Mouse (Mus musculus): ENCODE results near the gene Mpp3. TPM values are rescaled to one million over a fixed set of nuclear protein-coding genes. Genes with fewer than 3 reads are reported as not detected.

The Mpp3 gene
- polyA plus RNA-seq, 2 experiments, result 4.9 to 15.7 TPM

- no peaks in the 10 kb centered on the region for H3K4me1 ChIP-seq (ENCODE audit: control insufficient read depth, insufficient read depth, low read length)
- H3K4me3 ChIP-seq (replicated peaks; ENCODE audit: low read length), result no peak overlapping the region
- no peak for DNase-seq (ENCODE audit: low spot score)
- no peak overlapping the region for H3K4me2 ChIP-seq (replicated peaks; ENCODE audit: low read depth, low read length, severe bottlenecking)
- TF ChIP-seq POLR2A (IDR thresholded peaks at IDR 0.05; ENCODE audit: borderline replicate concordance, extremely low read depth, insufficient read depth, insufficient read length), result no peak
- no peaks in the 10 kb centered on the region for H3K27me3 ChIP-seq (ENCODE audit: control insufficient read depth, insufficient read depth, low read length)
- WGBS, result 76% methylated on average over 5 of the region's 5 CpGs
- no peak for ATAC-seq (ENCODE audit: low FRiP score, low read depth)
- H3K36me3 ChIP-seq (ENCODE audit: control insufficient read depth, insufficient read depth, low read length), result no peaks in the 10 kb centered on the region
- H3K9ac ChIP-seq (ENCODE audit: low read depth, low read length, severe bottlenecking), result no peak overlapping the region
- H3K27ac ChIP-seq (replicated peaks; ENCODE audit: low read depth, low read length), result no peak overlapping the region
- H3K9me3 ChIP-seq (ENCODE audit: control insufficient read depth, low read length), result no peaks in the 10 kb centered on the region
These were observed 7.2 kb upstream of the Mpp3 start for GRCm38 (mm10) chr11:102035456-102035960.

DNA sequence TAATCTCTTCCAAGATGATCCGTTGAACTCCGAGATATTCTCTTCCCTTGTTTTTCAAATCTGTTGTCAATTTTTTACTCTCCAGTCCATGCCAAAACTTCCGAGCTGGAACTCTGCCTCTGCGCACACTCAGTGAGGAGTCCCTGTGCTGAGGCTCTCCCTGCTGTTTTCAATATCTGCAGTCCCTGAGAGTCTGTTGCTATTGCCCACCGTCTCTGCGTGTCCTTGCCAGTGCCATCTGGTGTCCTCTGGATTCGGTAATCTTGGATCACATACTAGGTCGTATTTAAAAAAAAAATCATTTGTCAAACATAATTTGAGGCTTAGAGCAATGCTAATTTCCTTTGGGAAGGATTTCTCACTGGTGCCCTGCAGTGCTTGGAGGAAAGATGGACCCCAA, 6.6 kb upstream of the Mpp3 start:
- ATAC-seq (ENCODE audit: low FRiP score, low read depth) (no peak), DNase-seq (ENCODE audit: low spot score) (no peak)
- H3K36me3 ChIP-seq (ENCODE audit: control insufficient read depth, insufficient read depth, low read length), result no peaks in the 10 kb centered on the region
- 59% methylated on average over 8 of the region's 8 CpGs for WGBS
- no peak overlapping the region for H3K4me2 ChIP-seq (replicated peaks; ENCODE audit: low read depth, low read length, severe bottlenecking)
- H3K27me3 ChIP-seq (ENCODE audit: control insufficient read depth, insufficient read depth, low read length), result no peaks in the 10 kb centered on the region
- H3K4me3 ChIP-seq (replicated peaks; ENCODE audit: low read length), result no peak overlapping the region
- no peak overlapping the region for H3K27ac ChIP-seq (replicated peaks; ENCODE audit: low read depth, low read length)
- TF ChIP-seq POLR2A (IDR thresholded peaks at IDR 0.05; ENCODE audit: borderline replicate concordance, extremely low read depth, insufficient read depth, insufficient read length), result no peak
- no peak overlapping the region for H3K9ac ChIP-seq (ENCODE audit: low read depth, low read length, severe bottlenecking)
- H3K4me1 ChIP-seq (ENCODE audit: control insufficient read depth, insufficient read depth, low read length), result no peaks in the 10 kb centered on the region
- H3K9me3 ChIP-seq (ENCODE audit: control insufficient read depth, low read length), result no peaks in the 10 kb centered on the region

DNA sequence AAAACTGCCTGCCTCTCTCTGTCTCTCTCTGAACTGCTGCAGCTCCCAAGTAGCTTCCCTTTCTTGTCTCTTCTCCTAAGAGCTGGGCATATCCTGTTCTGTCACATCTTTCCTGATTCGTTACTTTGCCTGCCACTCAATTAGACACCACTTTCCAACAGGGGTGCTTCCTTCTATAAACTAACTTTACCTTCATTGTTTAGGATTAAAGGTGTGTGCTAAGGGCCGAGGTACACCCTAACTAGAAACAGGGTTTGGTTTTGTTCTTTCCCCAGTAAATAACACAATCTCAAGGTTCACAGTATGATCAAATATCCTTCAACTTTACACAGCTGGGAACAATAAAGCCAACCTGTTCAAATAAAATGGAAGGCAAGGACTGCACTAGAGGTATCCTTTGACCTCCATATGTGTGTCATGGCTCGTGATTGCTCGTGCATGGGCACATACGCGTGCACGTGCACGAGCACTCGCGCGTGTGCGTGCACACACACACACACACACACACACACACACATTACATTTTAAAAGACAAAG, 4.9 kb upstream of the Mpp3 start:
- no peak for TF ChIP-seq POLR2A (IDR thresholded peaks at IDR 0.05; ENCODE audit: borderline replicate concordance, extremely low read depth, insufficient read depth, insufficient read length)
- 78% methylated on average over 12 of the region's 12 CpGs for WGBS
- Histone ChIP-seq H3K9me3 (ENCODE audit: control insufficient read depth, low read length) (no peaks in the 10 kb centered on the region), H3K36me3 (ENCODE audit: control insufficient read depth, insufficient read depth, low read length) (no peaks in the 10 kb centered on the region), H3K4me2 (replicated peaks; ENCODE audit: low read depth, low read length, severe bottlenecking) (no peak overlapping the region), H3K4me3 (replicated peaks; ENCODE audit: low read length) (no peak overlapping the region), H3K27ac (replicated peaks; ENCODE audit: low read depth, low read length) (no peak overlapping the region), H3K4me1 (ENCODE audit: control insufficient read depth, insufficient read depth, low read length) (no peaks in the 10 kb centered on the region), H3K27me3 (ENCODE audit: control insufficient read depth, insufficient read depth, low read length) (no peaks in the 10 kb centered on the region), H3K9ac (ENCODE audit: low read depth, low read length, severe bottlenecking) (no peak overlapping the region)
- ATAC-seq (ENCODE audit: low FRiP score, low read depth) (no peak), DNase-seq (ENCODE audit: low spot score) (no peak)

- peaks cover 4% of the 10 kb centered on the region for H3K4me1 ChIP-seq (ENCODE audit: control insufficient read depth, insufficient read depth, low read length)
- no peaks in the 10 kb centered on the region for H3K36me3 ChIP-seq (ENCODE audit: control insufficient read depth, insufficient read depth, low read length)
- TF ChIP-seq POLR2A (IDR thresholded peaks at IDR 0.05; ENCODE audit: borderline replicate concordance, extremely low read depth, insufficient read depth, insufficient read length), result no peak
- DNase-seq (ENCODE audit: low spot score) (no peak), ATAC-seq (ENCODE audit: low FRiP score, low read depth) (no peak)
- H3K9me3 ChIP-seq (ENCODE audit: control insufficient read depth, low read length), result no peaks in the 10 kb centered on the region
- H3K9ac ChIP-seq (ENCODE audit: low read depth, low read length, severe bottlenecking), result no peak overlapping the region
- H3K4me3 ChIP-seq (replicated peaks; ENCODE audit: low read length), result no peak overlapping the region
- no peaks in the 10 kb centered on the region for H3K27me3 ChIP-seq (ENCODE audit: control insufficient read depth, insufficient read depth, low read length)
- no peak overlapping the region for H3K27ac ChIP-seq (replicated peaks; ENCODE audit: low read depth, low read length)
- no peak overlapping the region for H3K4me2 ChIP-seq (replicated peaks; ENCODE audit: low read depth, low read length, severe bottlenecking)
- WGBS, result 82% methylated on average over 7 of the region's 7 CpGs
These were observed 2.9 kb upstream of the Mpp3 start for GRCm38 (mm10) chr11:102031149-102031548.

DNA sequence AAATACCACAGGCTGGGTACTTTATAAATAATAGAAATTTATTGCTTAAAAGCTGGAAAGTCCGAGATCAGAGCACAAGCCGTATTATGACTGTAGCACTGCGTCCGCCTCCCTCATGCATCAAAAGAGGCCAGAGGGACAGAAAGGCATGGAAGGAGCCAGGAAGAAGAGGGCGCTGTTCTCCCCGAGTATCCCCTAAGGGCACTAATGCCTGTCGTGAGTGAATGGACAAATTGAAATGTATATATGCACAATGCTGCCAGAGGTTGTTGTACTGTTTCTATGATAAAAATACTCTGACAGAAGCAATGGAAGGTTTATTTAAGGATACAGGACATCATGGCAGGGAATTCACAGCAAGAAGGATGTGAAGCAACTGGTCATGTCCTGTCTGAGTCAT, 1.7 kb upstream of the Mpp3 start:
- H3K27ac ChIP-seq (replicated peaks; ENCODE audit: low read depth, low read length), result no peak overlapping the region
- DNase-seq (ENCODE audit: low spot score), result no peak
- H3K27me3 ChIP-seq (ENCODE audit: control insufficient read depth, insufficient read depth, low read length), result no peaks in the 10 kb centered on the region
- H3K4me3 ChIP-seq (replicated peaks; ENCODE audit: low read length), result no peak overlapping the region
- no peak for TF ChIP-seq POLR2A (IDR thresholded peaks at IDR 0.05; ENCODE audit: borderline replicate concordance, extremely low read depth, insufficient read depth, insufficient read length)
- ATAC-seq (ENCODE audit: low FRiP score, low read depth), result no peak
- H3K4me2 ChIP-seq (replicated peaks; ENCODE audit: low read depth, low read length, severe bottlenecking), result no peak overlapping the region
- no peak overlapping the region for H3K9ac ChIP-seq (ENCODE audit: low read depth, low read length, severe bottlenecking)
- H3K36me3 ChIP-seq (ENCODE audit: control insufficient read depth, insufficient read depth, low read length), result no peaks in the 10 kb centered on the region
- no peaks in the 10 kb centered on the region for H3K9me3 ChIP-seq (ENCODE audit: control insufficient read depth, low read length)
- 34% methylated on average over 7 of the region's 7 CpGs for WGBS
- H3K4me1 ChIP-seq (ENCODE audit: control insufficient read depth, insufficient read depth, low read length), result peaks cover 10% of the 10 kb centered on the region

- H3K4me2 ChIP-seq (replicated peaks; ENCODE audit: low read depth, low read length, severe bottlenecking), result no peak overlapping the region
- H3K27ac ChIP-seq (replicated peaks; ENCODE audit: low read depth, low read length), result no peak overlapping the region
- no peak overlapping the region for H3K4me3 ChIP-seq (replicated peaks; ENCODE audit: low read length)
- H3K4me1 ChIP-seq (ENCODE audit: control insufficient read depth, insufficient read depth, low read length), result peaks cover 10% of the 10 kb centered on the region
- DNase-seq (ENCODE audit: low spot score), result no peak
- no peak overlapping the region for H3K9ac ChIP-seq (ENCODE audit: low read depth, low read length, severe bottlenecking)
- H3K9me3 ChIP-seq (ENCODE audit: control insufficient read depth, low read length), result no peaks in the 10 kb centered on the region
- WGBS, result 86% methylated on average over 4 of the region's 4 CpGs
- no peaks in the 10 kb centered on the region for H3K36me3 ChIP-seq (ENCODE audit: control insufficient read depth, insufficient read depth, low read length)
- ATAC-seq (ENCODE audit: low FRiP score, low read depth), result no peak
- TF ChIP-seq POLR2A (IDR thresholded peaks at IDR 0.05; ENCODE audit: borderline replicate concordance, extremely low read depth, insufficient read depth, insufficient read length), result no peak
- no peaks in the 10 kb centered on the region for H3K27me3 ChIP-seq (ENCODE audit: control insufficient read depth, insufficient read depth, low read length)
These were observed 1.0 kb upstream of the Mpp3 start for GRCm38 (mm10) chr11:102029304-102029703.
